ENCODE assay signal across 14 mouse cellular contexts in genomic region chr3:122376011-122376410, GRCm38 (mm10).
DNase-seq lines count a peak whose midpoint lies in the region; ATAC-seq lines count a peak whose summit lies in the region.
"Had no signal": no experiment of that assay in that cellular context is flagged by ENCODE, and none has a peak within 500 bp of the region (broad histone marks: within the 10 kb centered on the region; RNA-seq: fewer than 3 reads in every experiment).

No protein-coding gene starts in this region.

- H3K4me2 ChIP-seq in hindbrain, embryonic 13.5 days: no peak overlapping the region
- no peak overlapping the region for H3K4me2 ChIP-seq in neural tube, embryonic 13.5 days
- no peak overlapping the region for H3K4me2 ChIP-seq in neural tube, embryonic 15.5 days
- H3K4me2 ChIP-seq in midbrain, embryonic 14.5 days (ENCODE audit: low read length): no peak overlapping the region
- H3K4me2 ChIP-seq: lung, embryonic 15.5 days had no signal

- no peak for ATAC-seq in hindbrain, embryonic 13.5 days (ENCODE audit: low FRiP score)
- ATAC-seq in neural tube, embryonic 13.5 days (ENCODE audit: low read depth): no peak
- no peak for ATAC-seq in neural tube, embryonic 15.5 days (ENCODE audit: low FRiP score)
- no peak for ATAC-seq in midbrain, embryonic 14.5 days (ENCODE audit: low FRiP score, low TSS enrichment)

- no peaks in the 10 kb centered on the region for H3K27me3 ChIP-seq in hindbrain, embryonic 10.5 days (ENCODE audit: insufficient read depth, poor library complexity, severe bottlenecking)
- H3K27me3 ChIP-seq in hindbrain, embryonic 13.5 days: no peaks in the 10 kb centered on the region
- no peaks in the 10 kb centered on the region for H3K27me3 ChIP-seq in neural tube, embryonic 13.5 days
- H3K27me3 ChIP-seq in neural tube, embryonic 15.5 days (replicated peaks): no peaks in the 10 kb centered on the region
- H3K27me3 ChIP-seq in midbrain, embryonic 14.5 days (ENCODE audit: control insufficient read depth, insufficient read depth, low read length): no peaks in the 10 kb centered on the region
- H3K27me3 ChIP-seq: lung, embryonic 15.5 days had no signal

- no peaks in the 10 kb centered on the region for H3K36me3 ChIP-seq in hindbrain, embryonic 10.5 days
- H3K36me3 ChIP-seq in hindbrain, embryonic 13.5 days: no peaks in the 10 kb centered on the region
- H3K36me3 ChIP-seq in neural tube, embryonic 13.5 days: no peaks in the 10 kb centered on the region
- no peaks in the 10 kb centered on the region for H3K36me3 ChIP-seq in neural tube, embryonic 15.5 days
- H3K36me3 ChIP-seq in midbrain, embryonic 14.5 days (ENCODE audit: control insufficient read depth, insufficient read depth, low read length): no peaks in the 10 kb centered on the region
- H3K36me3 ChIP-seq: lung, embryonic 15.5 days had no signal

- peak; percentile 40 to 48 for DNase-seq in cerebellum, postnatal 10 days
- DNase-seq in cerebellum, adult 8-10 months: no peak
- DNase-seq in hindbrain, embryonic 10.5 days (ENCODE audit: low spot score): no peak
- no peak for DNase-seq in midbrain, embryonic 14.5 days
- no peak for DNase-seq in adrenal gland, postnatal 25 days
- DNase-seq: adrenal gland, adult 8-10 months; kidney, adult 18-20 months; right cerebral cortex, adult 18-20 months had no signal

- H3K27ac ChIP-seq in hindbrain, embryonic 10.5 days: peak overlapping the region; percentile 89
- no peak overlapping the region for H3K27ac ChIP-seq in hindbrain, embryonic 13.5 days
- no peak overlapping the region for H3K27ac ChIP-seq in neural tube, embryonic 13.5 days (replicated peaks)
- no peak overlapping the region for H3K27ac ChIP-seq in neural tube, embryonic 15.5 days (replicated peaks)
- 0 out of 2 replicates have a peak overlapping the region, but pooled peaks have one; percentile 9 for H3K27ac ChIP-seq in midbrain, embryonic 14.5 days (replicated peaks; ENCODE audit: low read depth, low read length)
- H3K27ac ChIP-seq: layer of hippocampus, adult 2 months; left cerebral cortex, adult 2 months; lung, embryonic 15.5 days had no signal

- peaks cover 40% of the 10 kb centered on the region for H3K4me1 ChIP-seq in hindbrain, embryonic 10.5 days (replicated peaks)
- H3K4me1 ChIP-seq in hindbrain, embryonic 13.5 days (replicated peaks): peaks cover 16% of the 10 kb centered on the region
- H3K4me1 ChIP-seq in neural tube, embryonic 13.5 days (replicated peaks): peaks cover 21% of the 10 kb centered on the region
- peaks cover 17% of the 10 kb centered on the region for H3K4me1 ChIP-seq in neural tube, embryonic 15.5 days
- H3K4me1 ChIP-seq in midbrain, embryonic 14.5 days (ENCODE audit: control insufficient read depth, insufficient read depth, low read length): peaks cover 19% of the 10 kb centered on the region

- H3K9me3 ChIP-seq in hindbrain, embryonic 10.5 days: no peaks in the 10 kb centered on the region
- H3K9me3 ChIP-seq in hindbrain, embryonic 13.5 days: no peaks in the 10 kb centered on the region
- H3K9me3 ChIP-seq in neural tube, embryonic 13.5 days: no peaks in the 10 kb centered on the region
- no peaks in the 10 kb centered on the region for H3K9me3 ChIP-seq in neural tube, embryonic 15.5 days (replicated peaks)
- no peaks in the 10 kb centered on the region for H3K9me3 ChIP-seq in midbrain, embryonic 14.5 days (ENCODE audit: control insufficient read depth, low read length)
- H3K9me3 ChIP-seq: lung, embryonic 15.5 days had no signal

- H3K9ac ChIP-seq in hindbrain, embryonic 13.5 days: no peak overlapping the region
- 0 out of 2 replicates have a peak overlapping the region, but pooled peaks have one; percentile 5 for H3K9ac ChIP-seq in neural tube, embryonic 13.5 days
- H3K9ac ChIP-seq in neural tube, embryonic 15.5 days (replicated peaks): no peak overlapping the region
- no peak overlapping the region for H3K9ac ChIP-seq in midbrain, embryonic 14.5 days (replicated peaks; ENCODE audit: low read length)
- H3K9ac ChIP-seq: lung, embryonic 15.5 days had no signal

- no peak overlapping the region; the same call in 1 of the 2 replicates for H3K4me3 ChIP-seq in hindbrain, embryonic 10.5 days
- H3K4me3 ChIP-seq in hindbrain, embryonic 13.5 days: no peak overlapping the region
- H3K4me3 ChIP-seq in neural tube, embryonic 13.5 days: no peak overlapping the region
- no peak overlapping the region for H3K4me3 ChIP-seq in neural tube, embryonic 15.5 days (replicated peaks)
- no peak overlapping the region for H3K4me3 ChIP-seq in midbrain, embryonic 14.5 days (replicated peaks; ENCODE audit: low read depth, low read length)
- H3K4me3 ChIP-seq: layer of hippocampus, adult 2 months; left cerebral cortex, adult 2 months; lung, embryonic 15.5 days had no signal

Comparison
In these comparisons a context has a peak if more than half of its experiments do, and no peak if none do; other contexts are left out.
1. DNase-seq: peak in cerebellum, postnatal 10 days (2 of 2); none in cerebellum, adult 8-10 months (single experiment), hindbrain, embryonic 10.5 days (single experiment), midbrain, embryonic 14.5 days (single experiment) and adrenal gland, postnatal 25 days (single experiment).
2. H3K27ac ChIP-seq: peak in hindbrain, embryonic 10.5 days (single experiment) and midbrain, embryonic 14.5 days (single experiment); none in hindbrain, embryonic 13.5 days (single experiment), neural tube, embryonic 13.5 days (single experiment) and neural tube, embryonic 15.5 days (single experiment).